Mouse (Mus musculus): ENCODE measurements around the gene Tmem106c.

The Tmem106c gene

DNA sequence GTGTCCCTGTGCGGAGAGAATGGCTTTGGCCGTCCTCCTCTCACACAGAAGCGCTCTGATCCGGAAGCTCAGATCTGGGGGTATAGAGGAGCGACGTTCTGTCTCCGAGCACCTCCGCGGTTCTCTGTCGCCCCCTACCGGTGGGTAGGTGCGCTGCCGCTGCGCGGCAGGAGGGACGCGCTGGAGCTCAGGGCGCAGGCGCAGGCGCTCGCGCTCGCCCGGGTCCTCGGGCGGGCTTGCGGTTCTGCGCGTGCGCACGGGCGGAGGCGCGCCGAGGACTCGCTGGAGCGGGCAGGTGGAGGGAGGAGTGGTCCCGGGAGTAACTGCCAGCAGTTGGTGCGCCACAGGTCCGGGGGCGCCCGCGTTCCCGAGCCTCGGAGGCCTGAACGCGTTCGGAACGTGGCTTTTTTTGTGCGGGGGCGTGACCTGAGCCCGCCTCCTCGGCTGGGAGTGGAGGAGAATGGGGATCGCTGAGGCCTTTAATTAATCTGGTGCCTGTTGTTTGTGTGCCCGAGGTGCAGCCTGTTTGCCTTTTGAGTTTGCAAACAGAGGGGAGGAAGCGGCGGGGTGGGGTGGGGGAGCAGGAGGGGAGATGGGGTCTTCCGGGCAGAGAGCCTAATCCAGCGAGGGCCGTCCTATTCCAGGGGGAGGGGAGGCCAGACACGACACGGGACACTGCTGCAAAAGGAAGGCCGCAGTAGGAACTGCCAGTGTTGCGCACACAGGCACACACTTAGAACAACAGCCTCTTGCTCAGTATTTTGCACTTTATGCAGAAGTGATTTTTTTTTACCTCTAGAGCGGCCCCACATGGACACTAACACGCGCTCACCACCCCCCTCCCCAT, at the start of gene Tmem106c:
TSS of gene Tmem106c (plus strand) at position 212 of the 847 bp plus-strand sequence.
- in situ Hi-C loops (cut with MseI, MboI): no loop called here

GRCm38 (mm10) chr15:97914331-97914747, 49.7 kb upstream of the Tmem106c start:
- in situ Hi-C loops (cut with MseI, MboI): no loop called here

DNA sequence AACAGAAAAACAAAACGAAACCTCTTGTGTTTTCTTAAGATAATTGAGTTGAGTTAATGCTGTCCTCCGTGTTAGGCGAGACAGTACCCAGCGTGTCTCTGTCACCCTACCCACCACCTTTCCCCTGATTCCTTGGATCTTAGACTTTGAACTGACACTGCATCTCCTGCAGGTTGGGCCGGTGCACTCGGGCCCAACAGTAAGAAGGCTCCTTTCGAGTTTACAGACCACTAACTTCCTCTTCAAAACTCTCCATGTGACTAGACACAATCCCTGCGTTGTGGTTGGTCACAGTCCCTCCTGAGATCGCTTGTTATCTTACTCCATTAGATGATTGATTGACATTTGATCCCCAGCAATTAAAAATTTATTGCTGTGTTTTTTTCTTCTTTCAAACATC, 46.0 kb upstream of the Tmem106c start:
- in situ Hi-C loops (cut with MseI, MboI): no loop called here

- in situ Hi-C loops (cut with MseI, MboI): no loop called here
These were observed 44.8 kb upstream of the Tmem106c start for GRCm38 (mm10) chr15:97919217-97919616.

- in situ Hi-C loops (cut with MseI, MboI): no loop called here
These were observed 43.7 kb upstream of the Tmem106c start for GRCm38 (mm10) chr15:97920306-97920705.

GRCm38 (mm10) chr15:97921796-97922195, 42.2 kb upstream of the Tmem106c start:
- in situ Hi-C loops (cut with MseI, MboI): no loop called here

DNA sequence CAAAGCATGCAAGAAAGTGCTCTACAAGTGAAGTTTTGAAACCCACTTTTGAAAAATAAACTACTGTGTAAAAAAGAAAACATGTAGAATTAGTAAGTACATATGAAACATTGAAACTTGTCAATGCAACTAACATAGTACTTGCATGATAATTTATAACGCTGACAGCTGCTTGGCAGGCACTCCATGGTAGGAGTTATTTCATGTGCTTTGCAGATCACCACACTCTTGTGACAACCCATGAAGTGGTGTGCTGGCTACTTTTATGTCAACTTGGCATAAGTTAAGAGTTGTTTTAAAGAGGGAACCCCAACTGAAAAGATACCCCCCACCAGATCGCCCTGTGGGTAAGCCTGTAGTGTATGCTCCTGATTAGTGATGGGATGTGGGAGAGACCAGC, 41.6 kb upstream of the Tmem106c start:
- in situ Hi-C loops (cut with MseI, MboI): no loop called here

- in situ Hi-C loops (cut with MseI, MboI): no loop called here
These were observed 37.0 kb upstream of the Tmem106c start for GRCm38 (mm10) chr15:97927018-97927417.

GRCm38 (mm10) chr15:97927821-97928220, 36.2 kb upstream of the Tmem106c start:
- in situ Hi-C loops (cut with MseI, MboI): no loop called here

DNA sequence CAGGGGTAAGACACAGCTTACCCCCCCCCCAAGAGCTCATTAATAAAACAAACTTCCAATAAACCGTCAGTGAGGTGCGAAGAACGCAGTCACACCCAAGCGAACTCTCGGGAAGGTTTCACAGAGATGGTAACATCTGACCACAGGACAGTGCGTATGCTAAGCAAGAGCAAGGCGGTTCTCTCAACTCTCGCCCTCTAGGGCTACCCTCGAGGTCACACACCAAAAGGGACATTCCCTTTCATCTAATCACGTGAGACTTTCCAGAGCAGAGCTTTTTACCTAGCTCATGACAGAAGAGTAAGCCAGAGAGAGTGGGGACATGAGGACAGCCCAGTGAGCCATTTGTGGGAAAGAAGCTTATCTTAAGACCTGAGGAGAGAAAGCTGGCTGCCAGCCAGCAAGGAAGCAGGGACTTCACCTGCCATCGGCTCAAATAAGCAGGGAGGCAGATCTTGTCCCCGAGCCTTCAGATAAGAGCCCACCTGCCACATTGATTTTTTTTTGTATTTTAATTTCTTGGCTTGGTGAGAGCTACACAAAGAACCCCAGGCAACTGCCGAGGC, 34.7 kb upstream of the Tmem106c start:
- in situ Hi-C loops (cut with MseI, MboI): no loop called here

DNA sequence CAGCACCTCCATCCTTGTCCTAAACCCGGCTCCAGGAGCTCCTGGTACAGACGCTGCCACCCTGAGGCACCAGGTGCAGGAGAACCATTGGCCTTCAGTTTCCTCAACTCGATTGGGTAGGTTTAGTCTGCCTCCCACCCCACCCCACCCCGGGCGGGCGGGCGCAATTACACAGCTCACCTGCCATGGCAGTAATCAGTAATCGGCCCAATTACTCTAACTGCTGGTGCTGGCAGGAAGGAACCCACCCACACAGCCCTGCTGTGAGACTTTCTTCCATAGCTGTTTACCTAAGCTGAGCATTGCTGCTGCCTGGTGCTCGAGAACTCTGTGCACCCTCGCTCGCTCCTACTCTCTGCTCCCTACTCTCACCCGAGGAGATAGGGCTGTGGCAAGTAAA, 31.6 kb upstream of the Tmem106c start:
- in situ Hi-C loops (cut with MseI, MboI): no loop called here

GRCm38 (mm10) chr15:97938580-97938979, 25.4 kb upstream of the Tmem106c start:
- in situ Hi-C loops (cut with MseI, MboI): no loop called here

DNA sequence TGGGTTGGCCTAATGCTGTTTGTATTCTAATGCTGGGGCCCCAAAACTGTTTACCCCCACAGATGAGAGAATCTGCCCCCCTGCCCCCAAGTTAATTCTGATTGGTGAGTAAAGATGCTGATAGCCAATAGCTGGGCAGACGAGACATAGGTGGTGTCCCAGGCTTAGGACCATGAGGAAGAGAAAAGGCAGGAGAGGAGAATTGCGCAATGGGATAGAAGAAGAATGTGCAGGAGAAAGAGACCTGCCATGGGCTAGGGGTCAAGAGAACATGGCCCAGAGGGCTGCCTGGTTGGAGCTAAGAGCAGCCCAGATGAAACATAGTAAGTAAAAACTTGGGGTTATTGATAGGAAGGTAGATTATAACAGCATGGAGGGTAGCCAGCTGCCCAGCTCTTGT, 23.9 kb upstream of the Tmem106c start:
- in situ Hi-C loops (cut with MseI, MboI): no loop called here

- in situ Hi-C loops (cut with MseI, MboI): no loop called here
These were observed 22.7 kb upstream of the Tmem106c start for GRCm38 (mm10) chr15:97941306-97941705.

- in situ Hi-C loops (cut with MseI, MboI): no loop called here
These were observed 21.5 kb upstream of the Tmem106c start for GRCm38 (mm10) chr15:97942538-97942937.

- in situ Hi-C loops (cut with MseI, MboI): no loop called here
These were observed 20.6 kb upstream of the Tmem106c start for GRCm38 (mm10) chr15:97943356-97943755.

DNA sequence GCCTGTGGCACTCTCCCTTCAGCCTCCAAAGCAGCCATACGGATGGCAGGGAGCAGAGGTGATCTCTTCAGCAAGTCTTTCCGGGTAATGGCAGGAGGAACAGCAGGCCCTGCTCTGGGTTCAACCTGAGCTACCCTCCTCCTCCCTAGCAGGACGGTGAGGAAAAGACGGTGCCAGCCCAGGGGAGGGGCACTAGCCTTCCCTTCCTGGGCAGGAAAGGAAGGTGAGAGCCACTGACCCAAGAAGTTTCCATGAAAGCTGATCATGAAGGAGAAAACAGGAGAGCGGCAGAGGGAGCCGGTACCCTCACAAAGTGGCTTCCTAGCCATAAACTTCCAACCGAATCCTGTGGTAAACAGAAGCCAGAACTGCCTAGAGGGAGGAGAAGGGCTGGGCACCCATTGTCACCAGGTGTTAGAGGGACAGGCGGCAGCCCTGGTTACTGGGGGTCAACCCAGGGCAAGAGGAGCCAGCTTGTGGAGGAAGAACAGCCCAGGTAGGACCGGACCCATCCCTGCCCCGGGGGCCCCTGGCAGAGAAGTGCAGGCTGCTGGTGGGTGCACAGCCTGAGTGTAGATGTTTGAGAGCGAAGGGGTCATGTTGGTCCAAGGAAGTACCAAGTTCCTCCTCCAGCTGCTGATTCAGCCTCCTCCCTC, 19.0 kb upstream of the Tmem106c start:
- in situ Hi-C loops (cut with MseI, MboI): no loop called here

- in situ Hi-C loops (cut with MseI, MboI): no loop called here
These were observed 18.2 kb upstream of the Tmem106c start for GRCm38 (mm10) chr15:97945656-97946315.

GRCm38 (mm10) chr15:97948720-97949119, 15.3 kb upstream of the Tmem106c start:
- in situ Hi-C loops (cut with MseI, MboI): no loop called here

- in situ Hi-C loops (cut with MseI, MboI): loop anchor here in 1 of 2 experiments (5.0 kb wide), 1 partner anchor 77 kb away; no protein-coding TSS in a partner anchor
These were observed 14.3 kb upstream of the Tmem106c start for GRCm38 (mm10) chr15:97949706-97950105.

- in situ Hi-C loops (cut with MseI, MboI): loop anchor here in 1 of 2 experiments (5.0 kb wide), 1 partner anchor 78 kb away; no protein-coding TSS in a partner anchor
These were observed 13.8 kb upstream of the Tmem106c start for GRCm38 (mm10) chr15:97950240-97950639.

All from mouse trophoblast stem cell (cell line).